Mouse (Mus musculus) midbrain, embryonic 14.5 days (tissue): ENCODE results near the gene Rac3. TPM values are rescaled to one million over a fixed set of nuclear protein-coding genes. Genes with fewer than 3 reads are reported as not detected.
"Not testable (repeated sequence)": the region's sequence is repeated elsewhere in the genome, so short reads cannot be mapped to it uniquely, and the experiment has no call there.

Experiments
- ATAC-seq: fragments of 200-750 bp; cut with Nextera tagmentation; 2 replicates; pipeline ENCODE4 v1.8.0; 2017; ENCODE audit warnings: moderate number of reproducible peaks, moderate library complexity; ENCODE audit not compliant: low FRiP score, low TSS enrichment
- DNase-seq: peaks from one replicate; pipeline ENCODE4 v3.0.0-alpha.2; 2015
- H3K27ac ChIP-seq: fragments of 300-500 bp; sonication (generic); replicated peaks from 2 replicates; pipeline ENCODE4 v1.5.1; 2014; ENCODE audit warnings: mild to moderate bottlenecking, low read depth, low read length, moderate library complexity
- H3K27me3 ChIP-seq: fragments of 300-500 bp; sonication (generic); 2 replicates; pipeline ENCODE4 v1.6.1; 2014; ENCODE audit warnings: low read length, control low read depth, mixed read lengths; ENCODE audit not compliant: control insufficient read depth, insufficient read depth
- H3K36me3 ChIP-seq: fragments of 300-500 bp; sonication (generic); 2 replicates; pipeline ENCODE4 v1.6.1; 2014; ENCODE audit warnings: low read length, control low read depth; ENCODE audit not compliant: control insufficient read depth, insufficient read depth
- H3K4me1 ChIP-seq: fragments of 300-500 bp; sonication (generic); 2 replicates; pipeline ENCODE4 v1.6.1; 2014; ENCODE audit warnings: mild to moderate bottlenecking, antibody characterized with exemption, low read length, control low read depth; ENCODE audit not compliant: control insufficient read depth, insufficient read depth
- H3K4me2 ChIP-seq: fragments of 300-500 bp; sonication (generic); 2 replicates; pipeline ENCODE4 v1.6.1; 2014; ENCODE audit warnings: mild to moderate bottlenecking, low read length, moderate library complexity
- H3K4me3 ChIP-seq: fragments of 300-500 bp; sonication (generic); replicated peaks from 2 replicates; pipeline ENCODE4 v1.5.1; 2014; ENCODE audit warnings: low read depth, low read length
- H3K9ac ChIP-seq: fragments of 300-500 bp; sonication (generic); replicated peaks from 2 replicates; pipeline ENCODE4 v1.6.1; 2014; ENCODE audit warnings: mild to moderate bottlenecking, low read length, moderate library complexity
- H3K9me3 ChIP-seq: fragments of 300-500 bp; sonication (generic); 2 replicates; pipeline ENCODE4 v1.6.1; 2016; ENCODE audit warnings: low read length, control low read depth, mixed read lengths; ENCODE audit not compliant: control insufficient read depth
- WGBS: fragments of 180-500 bp; shearing (Covaris S2); extraction: QIAGEN DNeasy Blood & Tissue Kit; methylation state at CpG from one replicate; pipeline ENCODE4 v1.1.7; 2014; 5-methylcytosine and 5-hydroxymethylcytosine counted together
- polyA plus RNA-seq: library from polyadenylated mRNA; unstranded; fragments of >200 nt; fragmentation: Nextera tagmentation; extraction: Ambion mirVana; gene quantifications from 2 replicates; pipeline ENCODE4 v1.2.1, GENCODE M21; 2014

Gene Rac3
- 113 and 646 TPM in 2 replicates for polyA plus RNA-seq

- peak within 1 kb of the TSS; percentile 75 for H3K4me3 ChIP-seq
- no peaks in the 10 kb centered on the region for H3K27me3 ChIP-seq
- H3K9me3 ChIP-seq, result no peaks in the 10 kb centered on the region
- ATAC-seq (peak; percentile 86), DNase-seq (peak; percentile 94)
- peak within 1 kb of the TSS; percentile 86 for H3K9ac ChIP-seq
- peaks cover 14% of the 10 kb centered on the region for H3K4me1 ChIP-seq
- H3K4me2 ChIP-seq, result peak within 1 kb of the TSS; percentile 91
- H3K36me3 ChIP-seq, result peaks cover 29% of the 10 kb centered on the region
- peak within 1 kb of the TSS; percentile 74 for H3K27ac ChIP-seq
- WGBS, result 1% methylated on average over 87 of the region's 90 CpGs
Observed at GRCm38 (mm10) chr11:120721124-120722066, at the start of gene Rac3. TSS of gene Rac3 (plus strand) at chr11:120721470.

GRCm38 (mm10) chr11:120672687-120673593 is 48.3 kb upstream of the Rac3 start, which contains the start of gene Aspscr1:
TSS of gene Aspscr1 (plus strand) at chr11:120672973.
- H3K4me1 ChIP-seq, result peaks cover 17% of the 10 kb centered on the region
- H3K27me3 ChIP-seq, result no peaks in the 10 kb centered on the region
- peak within 1 kb of the TSS; percentile 74 for H3K9ac ChIP-seq
- ATAC-seq (peak; percentile 97), DNase-seq (peak; percentile 97)
- peaks cover 13% of the 10 kb centered on the region for H3K36me3 ChIP-seq
- 1% methylated on average over 82 of the region's 83 CpGs for WGBS
- H3K4me3 ChIP-seq, result peak within 1 kb of the TSS; percentile 70
- H3K9me3 ChIP-seq, result no peaks in the 10 kb centered on the region
- peak within 1 kb of the TSS; percentile 90 for H3K27ac ChIP-seq
- peak within 1 kb of the TSS; percentile 78 for H3K4me2 ChIP-seq

- no peak for DNase-seq
- Histone ChIP-seq H3K36me3 (peaks cover 20% of the 10 kb centered on the region), H3K27me3 (no peaks in the 10 kb centered on the region), H3K4me2 (peak overlapping the region; percentile 78), H3K4me3 (peak overlapping the region; percentile 70), H3K9ac (peak overlapping the region; percentile 74), H3K9me3 (no peaks in the 10 kb centered on the region), H3K4me1 (peaks cover 17% of the 10 kb centered on the region), H3K27ac (peak overlapping the region; percentile 90)
- peak; percentile 15; the same call in 1 of the 2 replicates for ATAC-seq
- 36% methylated on average over 12 of the region's 12 CpGs for WGBS
Observed at GRCm38 (mm10) chr11:120673594-120674122, 47.6 kb upstream of the Rac3 start.

- WGBS, result 93% methylated on average over 5 of the region's 5 CpGs
- not testable (repeated sequence) for H3K27me3 ChIP-seq, H3K9me3 ChIP-seq, H3K27ac ChIP-seq, DNase-seq, H3K4me3 ChIP-seq, H3K4me2 ChIP-seq, H3K9ac ChIP-seq, ATAC-seq
- Histone ChIP-seq H3K4me1 (peaks cover 17% of the 10 kb centered on the region), H3K36me3 (peaks cover 39% of the 10 kb centered on the region)
Observed at GRCm38 (mm10) chr11:120675875-120676274, 45.4 kb upstream of the Rac3 start.

GRCm38 (mm10) chr11:120676951-120677350 is 44.3 kb upstream of the Rac3 start:
- no peak overlapping the region for H3K4me2 ChIP-seq
- no peak overlapping the region for H3K4me3 ChIP-seq
- H3K36me3 ChIP-seq, result peaks cover 46% of the 10 kb centered on the region
- H3K27ac ChIP-seq, result no peak overlapping the region
- 0 out of 2 replicates have a peak overlapping the region, but pooled peaks have one; percentile 6 for H3K9ac ChIP-seq
- WGBS, result 96% methylated on average over 4 of the region's 4 CpGs
- H3K4me1 ChIP-seq, result peaks cover 17% of the 10 kb centered on the region
- no peaks in the 10 kb centered on the region for H3K27me3 ChIP-seq
- ATAC-seq (no peak), DNase-seq (no peak)
- no peaks in the 10 kb centered on the region for H3K9me3 ChIP-seq

- Histone ChIP-seq H3K9me3 (no peaks in the 10 kb centered on the region), H3K4me2 (no peak overlapping the region), H3K9ac (no peak overlapping the region), H3K27ac (no peak overlapping the region), H3K36me3 (peaks cover 65% of the 10 kb centered on the region), H3K27me3 (no peaks in the 10 kb centered on the region), H3K4me3 (no peak overlapping the region), H3K4me1 (0 out of 2 replicates have a peak, but pooled peaks cover 3% of the 10 kb centered on the region)
- DNase-seq (no peak), ATAC-seq (no peak)
- WGBS, result 83% methylated on average over 3 of the region's 3 CpGs
Observed at GRCm38 (mm10) chr11:120679909-120680308, 41.4 kb upstream of the Rac3 start.

GRCm38 (mm10) chr11:120682683-120683082 is 38.6 kb upstream of the Rac3 start:
- ATAC-seq (no peak), DNase-seq (no peak)
- Histone ChIP-seq H3K27ac (no peak overlapping the region), H3K9ac (no peak overlapping the region), H3K4me1 (no peaks in the 10 kb centered on the region), H3K36me3 (peaks cover 73% of the 10 kb centered on the region), H3K9me3 (no peaks in the 10 kb centered on the region), H3K4me3 (no peak overlapping the region), H3K4me2 (no peak overlapping the region), H3K27me3 (no peaks in the 10 kb centered on the region)
- 95% methylated on average over 5 of the region's 5 CpGs for WGBS

- DNase-seq (no peak), ATAC-seq (no peak)
- Histone ChIP-seq H3K36me3 (peaks cover 71% of the 10 kb centered on the region), H3K9ac (no peak overlapping the region), H3K27ac (no peak overlapping the region), H3K4me1 (no peaks in the 10 kb centered on the region), H3K27me3 (no peaks in the 10 kb centered on the region), H3K4me3 (no peak overlapping the region), H3K9me3 (no peaks in the 10 kb centered on the region), H3K4me2 (no peak overlapping the region)
- 92% methylated on average over 3 of the region's 3 CpGs for WGBS
Observed at GRCm38 (mm10) chr11:120683536-120683935, 37.7 kb upstream of the Rac3 start.
